In the genomic region with DNA sequence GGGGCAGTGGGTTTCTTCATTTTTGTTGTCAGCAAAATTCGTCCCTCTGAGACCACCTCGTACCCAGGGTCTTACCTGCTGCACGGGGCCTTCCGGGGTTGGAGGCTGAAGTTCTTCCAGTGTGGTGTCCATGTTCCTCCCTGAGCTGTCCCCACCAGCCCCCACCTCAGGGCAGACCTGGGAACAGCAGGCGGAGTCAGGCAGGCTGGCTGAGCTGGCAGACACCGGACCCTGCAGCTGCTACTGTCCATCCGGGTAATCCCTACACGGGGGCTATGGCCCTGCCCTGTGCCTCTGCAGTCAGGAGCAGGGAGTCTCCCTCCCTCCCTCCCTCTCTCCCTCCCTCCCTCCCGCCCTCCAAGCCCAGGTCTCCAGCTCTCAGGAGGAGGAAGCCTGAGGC, we compare ENCODE assay signal across 1 mouse cellular context.
TF ChIP-seq lines count a peak whose summit lies in the region.

No protein-coding gene starts in this region.

TF ChIP-seq in myocyte, 11 proteins besides CTCF, POLR2A, EP300 and RAD21:
- TF ChIP-seq SRF (IDR thresholded peaks at IDR 0.05; ENCODE audit: control insufficient read depth, insufficient read length, low read depth) (no peak), MAX (IDR thresholded peaks at IDR 0.05; ENCODE audit: low read depth) (no peak), POLR2AphosphoS2 (IDR thresholded peaks at IDR 0.05; ENCODE audit: insufficient read length, low read depth) (peak; percentile 85), E2F4 (IDR thresholded peaks at IDR 0.05; ENCODE audit: insufficient read depth) (no peak), TCF3 (IDR thresholded peaks at IDR 0.05; ENCODE audit: insufficient read length, low read depth) (peak; percentile 96), REST (IDR thresholded peaks at IDR 0.05; ENCODE audit: insufficient read depth, insufficient read length) (no peak), CEBPB (IDR thresholded peaks at IDR 0.05; ENCODE audit: insufficient read depth, poor library complexity, severe bottlenecking) (no peak), USF1 (IDR thresholded peaks at IDR 0.05; ENCODE audit: low read depth) (no peak), MYOG (IDR thresholded peaks at IDR 0.05; ENCODE audit: control insufficient read depth in 1 of 3, insufficient read depth in 1 of 3, insufficient read length in 2 of 3, low read depth in 2 of 3) (peak; percentile 52 to 93 (median 62)), TCF12 (IDR thresholded peaks at IDR 0.05; ENCODE audit: insufficient read depth, poor library complexity, severe bottlenecking) (peak; percentile 80), MYOD1 (IDR thresholded peaks at IDR 0.05; ENCODE audit: control insufficient read depth in 1 of 3, insufficient read length in 2 of 3, low read depth in 2 of 3) (peak; percentile 85 to 100 (median 100))
